Mouse (Mus musculus) adrenal gland, adult 2 months (tissue): Measurements from ENCODE around the gene Defa22. TPM values are rescaled to one million over a fixed set of nuclear protein-coding genes. Genes with fewer than 3 reads are reported as not detected.
"Not testable (repeated sequence)": the region's sequence is repeated elsewhere in the genome, so short reads cannot be mapped to it uniquely, and the experiment has no call there.

Experiments used
- DNase-seq: peaks from one replicate; pipeline ENCODE4 v3.0.0; 2021
- long read RNA-seq: library from polyadenylated mRNA; stranded (forward); transcript quantifications from one replicate; pipeline ENCODE4 v2.0.0, GENCODE M21; 2021
- polyA plus RNA-seq: library from polyadenylated mRNA; depleted of rRNA; stranded (reverse); fragments of >200 nt; gene quantifications from 2 replicates; pipeline ENCODE4 v1.2.3, GENCODE M21; 2012; rRNA removed
- total RNA-seq, 2 experiments: library from RNA; stranded (reverse); gene quantifications; 2 replicates each; pipeline ENCODE4 v1.2.3; 2021

Defa22 gene
- total RNA-seq (not detected), polyA plus RNA-seq (not detected in 2 replicates)
- long read RNA-seq = 0 reads

GRCm38 (mm10) chr8:21161977-21162376, at the start of gene Defa22:
TSS of gene Defa22 (plus strand) at chr8:21162277.
- DNase-seq = not testable (repeated sequence)

- not testable (repeated sequence) for DNase-seq
These were observed 27.7 kb upstream of the Defa22 start, which contains the start of gene Defa30 for GRCm38 (mm10) chr8:21134342-21134741. TSS of gene Defa30 (plus strand) at chr8:21134642.

- DNase-seq = not testable (repeated sequence)
These were observed 29.2 kb downstream of the Defa22 start, which contains the start of gene Defa31 for GRCm38 (mm10) chr8:21191314-21191713. TSS of gene Defa31 (plus strand) at chr8:21191614.

- DNase-seq = not testable (repeated sequence)
These were observed 39.2 kb downstream of the Defa22 start, which contains the start of gene Gm15293 for GRCm38 (mm10) chr8:21201261-21201660. TSS of gene Gm15293 (plus strand) at chr8:21201561.

Other genes with a start within 250 kb of the Defa22 start
- not detected for gene Gm6040, start 240.2 kb upstream of the Defa22 start, total RNA-seq
- gene Gm6040, start 240.2 kb upstream of the Defa22 start, polyA plus RNA-seq = not detected in 2 replicates
- gene AY761185, start 217.6 kb upstream of the Defa22 start, total RNA-seq = not detected
- not detected in 2 replicates for gene AY761185, start 217.6 kb upstream of the Defa22 start, polyA plus RNA-seq
- gene Defa21, start 136.7 kb upstream of the Defa22 start, total RNA-seq = not detected
- gene Defa21, start 136.7 kb upstream of the Defa22 start, polyA plus RNA-seq = not detected in 2 replicates
- not detected for gene Defa23, start 107.2 kb upstream of the Defa22 start, total RNA-seq
- not detected in 2 replicates for gene Defa23, start 107.2 kb upstream of the Defa22 start, polyA plus RNA-seq
- gene Defa35, start 97.2 kb upstream of the Defa22 start, total RNA-seq = not detected
- not detected in 2 replicates for gene Defa35, start 97.2 kb upstream of the Defa22 start, polyA plus RNA-seq
- gene Defa25, start 77.8 kb upstream of the Defa22 start, total RNA-seq = not detected
- gene Defa25, start 77.8 kb upstream of the Defa22 start, polyA plus RNA-seq = not detected in 2 replicates
- gene Gm14851, start 66.2 kb upstream of the Defa22 start, total RNA-seq = not detected
- gene Gm14851, start 66.2 kb upstream of the Defa22 start, polyA plus RNA-seq = not detected in 2 replicates
- gene Defa30, start 27.6 kb upstream of the Defa22 start, total RNA-seq = not detected
- not detected in 2 replicates for gene Defa30, start 27.6 kb upstream of the Defa22 start, polyA plus RNA-seq
- gene Defa31, start 29.3 kb downstream of the Defa22 start, total RNA-seq = not detected
- not detected in 2 replicates for gene Defa31, start 29.3 kb downstream of the Defa22 start, polyA plus RNA-seq
- not detected for gene Gm15293, start 39.3 kb downstream of the Defa22 start, total RNA-seq
- gene Gm15293, start 39.3 kb downstream of the Defa22 start, polyA plus RNA-seq = not detected in 2 replicates
- not detected for gene Gm15292, start 87.5 kb downstream of the Defa22 start, total RNA-seq
- gene Gm15292, start 87.5 kb downstream of the Defa22 start, polyA plus RNA-seq = not detected in 2 replicates
- not detected for gene Defa27, start 153.3 kb downstream of the Defa22 start, total RNA-seq
- gene Defa27, start 153.3 kb downstream of the Defa22 start, polyA plus RNA-seq = not detected in 2 replicates
- not detected for gene Defa29, start 164.7 kb downstream of the Defa22 start, total RNA-seq
- gene Defa29, start 164.7 kb downstream of the Defa22 start, polyA plus RNA-seq = not detected in 2 replicates
- not detected for gene Defa2, start 216.2 kb downstream of the Defa22 start, total RNA-seq
- gene Defa2, start 216.2 kb downstream of the Defa22 start, polyA plus RNA-seq = not detected in 2 replicates
- gene Defa33, start 229.5 kb downstream of the Defa22 start, total RNA-seq = not detected
- gene Defa33, start 229.5 kb downstream of the Defa22 start, polyA plus RNA-seq = not detected in 2 replicates